In genomic region chr14:17927469-17927868, GRCm38 (mm10) we compare ENCODE assay signal across 9 mouse cellular contexts.
DNase-seq lines count a peak whose midpoint lies in the region; ATAC-seq and TF ChIP-seq lines count a peak whose summit lies in the region.
"Had no signal": no experiment of that assay in that cellular context is flagged by ENCODE, and none has a peak within 500 bp of the region (broad histone marks: within the 10 kb centered on the region; RNA-seq: fewer than 3 reads in every experiment).

No protein-coding gene starts in this region.

- TF ChIP-seq EP300 in lung, postnatal 0 days (IDR thresholded peaks at IDR 0.05) = no peak

- TF ChIP-seq CTCF in lung, postnatal 0 days (IDR thresholded peaks at IDR 0.05) = peak; percentile 73

- H3K27me3 ChIP-seq in lung, postnatal 0 days (replicated peaks; ENCODE audit: insufficient read depth, low read length) = no peaks in the 10 kb centered on the region
- H3K27me3 ChIP-seq: embryonic facial prominence, embryonic 12.5 days; liver, embryonic 13.5 days had no signal

- H3K4me2 ChIP-seq in lung, postnatal 0 days (replicated peaks; ENCODE audit: low read depth, low read length) = no peak overlapping the region
- H3K4me2 ChIP-seq: embryonic facial prominence, embryonic 12.5 days; liver, embryonic 13.5 days had no signal

- no peak for ATAC-seq in lung, postnatal 0 days

- no peaks in the 10 kb centered on the region for H3K4me1 ChIP-seq in lung, postnatal 0 days (ENCODE audit: insufficient read depth, low read depth, low read length)
- H3K4me1 ChIP-seq: embryonic facial prominence, embryonic 12.5 days; liver, embryonic 13.5 days had no signal

- no peaks in the 10 kb centered on the region for H3K9me3 ChIP-seq in lung, postnatal 0 days (ENCODE audit: low read length)
- H3K9me3 ChIP-seq: embryonic facial prominence, embryonic 12.5 days; liver, embryonic 13.5 days had no signal

- no peak overlapping the region for H3K9ac ChIP-seq in lung, postnatal 0 days (replicated peaks; ENCODE audit: low read depth)
- H3K9ac ChIP-seq: embryonic facial prominence, embryonic 12.5 days; liver, embryonic 13.5 days had no signal

- no peak overlapping the region for H3K4me3 ChIP-seq in lung, postnatal 0 days (ENCODE audit: low read depth, low read length)
- H3K4me3 ChIP-seq: embryonic facial prominence, embryonic 12.5 days; liver, embryonic 13.5 days had no signal

- H3K27ac ChIP-seq in lung, postnatal 0 days (ENCODE audit: low read length) = no peak overlapping the region
- H3K27ac ChIP-seq: embryonic facial prominence, embryonic 12.5 days; liver, embryonic 13.5 days had no signal

- H3K36me3 ChIP-seq in lung, postnatal 0 days (ENCODE audit: insufficient read depth, low read length) = no peaks in the 10 kb centered on the region
- H3K36me3 ChIP-seq: embryonic facial prominence, embryonic 12.5 days; liver, embryonic 13.5 days had no signal

- peak; percentile 17 to 43 for DNase-seq in urinary bladder, adult 18-20 months (ENCODE audit: low spot score in 2 of 2)
- no peak for DNase-seq in urinary bladder, postnatal 10 days (ENCODE audit: low spot score)
- DNase-seq in cerebellum, adult 8-10 months = peak; percentile 23
- peak; percentile 61 to 86 for DNase-seq in frontal cortex, postnatal 36 days (ENCODE audit: low spot score in 2 of 2)
- DNase-seq in kidney, postnatal 14 days = peak; percentile 47
- peak; percentile 29 for DNase-seq in lung, postnatal 0 days (ENCODE audit: low spot score)
- no peak for DNase-seq in spleen, postnatal 14 days (ENCODE audit: low spot score in 2 of 2)
- DNase-seq: liver, embryonic 13.5 days had no signal

- WGBS in lung, postnatal 0 days = 19% methylated on average over 1 of the region's 1 CpGs

Comparison
In these comparisons a context has a peak if more than half of its experiments do, and no peak if none do; other contexts are left out.
1. DNase-seq: peak in urinary bladder, adult 18-20 months (2 of 2), cerebellum, adult 8-10 months (single experiment), frontal cortex, postnatal 36 days (2 of 2), kidney, postnatal 14 days (single experiment) and lung, postnatal 0 days (single experiment); none in urinary bladder, postnatal 10 days (single experiment) and spleen, postnatal 14 days (0 of 2).